Mouse (Mus musculus) E14TG2a.4 (cell line): ENCODE data around the gene Fgd3.

Source experiments
- H3K27me3 ChIP-seq: 2 replicates; pipeline ENCODE4 v1.6.1; 2014; ENCODE audit warnings: low read length, control low read depth; ENCODE audit not compliant: insufficient read depth
- H3K36me3 ChIP-seq: 2 replicates; pipeline ENCODE4 v1.6.1; 2014; ENCODE audit warnings: low read length, control low read depth; ENCODE audit not compliant: insufficient read depth
- H3K4me1 ChIP-seq: replicated peaks from 2 replicates; pipeline ENCODE4 v1.6.1; 2014; ENCODE audit warnings: low read depth, low read length, control low read depth
- H3K4me3 ChIP-seq: replicated peaks from 2 replicates; pipeline ENCODE4 v1.5.1; 2014; ENCODE audit warnings: mild to moderate bottlenecking, low read length
- H3K9me3 ChIP-seq: 2 replicates; pipeline ENCODE4 v1.6.1; 2014; ENCODE audit warnings: low read length, control low read depth
- CTCF ChIP-seq: conservative IDR thresholded peaks from 2 replicates; pipeline ENCODE4 v1.5.1; 2014; ENCODE audit warnings: low read length
- NANOG ChIP-seq: IDR thresholded peaks from 2 replicates; pipeline ENCODE4 v1.6.1; 2014; ENCODE audit warnings: borderline replicate concordance, low read length, mixed read lengths
- POU5F1 ChIP-seq: IDR thresholded peaks from 2 replicates; pipeline ENCODE4 v1.6.1; 2014; ENCODE audit warnings: low read length, borderline replicate concordance

The Fgd3 gene

GRCm38 (mm10) chr13:49249634-49250033 is 70.5 kb downstream of the Fgd3 start:
- TF ChIP-seq CTCF (no peak), POU5F1 (no peak), NANOG (no peak)
- H3K4me1 ChIP-seq, result peaks cover 22% of the 10 kb centered on the region

DNA sequence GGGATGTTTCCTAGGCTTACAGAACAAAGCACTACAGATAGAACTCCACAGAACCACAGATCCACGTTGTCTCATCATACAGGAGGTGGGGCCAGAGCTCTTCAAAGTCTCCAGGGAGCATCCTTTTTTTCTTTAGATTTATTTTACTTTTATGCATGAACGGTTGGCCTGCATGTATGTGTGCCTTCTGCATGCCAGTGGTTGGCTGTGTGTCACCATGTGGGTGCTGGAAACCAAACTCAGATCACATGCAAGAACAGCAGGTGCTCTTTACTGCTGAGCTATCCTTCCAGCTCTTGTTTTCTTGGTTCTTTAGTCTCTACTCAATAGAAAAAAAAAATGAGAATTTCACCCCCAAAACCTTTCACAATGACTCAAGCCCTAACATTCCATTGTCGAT is 71.2 kb downstream of the Fgd3 start:
- H3K4me3 ChIP-seq, result no peak overlapping the region
- H3K27me3 ChIP-seq, result peaks cover 73% of the 10 kb centered on the region
- H3K4me1 ChIP-seq, result peaks cover 22% of the 10 kb centered on the region
- no peak for TF ChIP-seq CTCF
- no peak for TF ChIP-seq POU5F1
- no peak for TF ChIP-seq NANOG
- no peaks in the 10 kb centered on the region for H3K9me3 ChIP-seq
- H3K36me3 ChIP-seq, result no peaks in the 10 kb centered on the region

More at GRCm38 (mm10) chr13:49249634-49250033, 70.5 kb downstream of the Fgd3 start:
- peaks cover 67% of the 10 kb centered on the region for H3K27me3 ChIP-seq
- H3K4me3 ChIP-seq, result no peak overlapping the region
- H3K9me3 ChIP-seq, result no peaks in the 10 kb centered on the region
- no peaks in the 10 kb centered on the region for H3K36me3 ChIP-seq

DNA sequence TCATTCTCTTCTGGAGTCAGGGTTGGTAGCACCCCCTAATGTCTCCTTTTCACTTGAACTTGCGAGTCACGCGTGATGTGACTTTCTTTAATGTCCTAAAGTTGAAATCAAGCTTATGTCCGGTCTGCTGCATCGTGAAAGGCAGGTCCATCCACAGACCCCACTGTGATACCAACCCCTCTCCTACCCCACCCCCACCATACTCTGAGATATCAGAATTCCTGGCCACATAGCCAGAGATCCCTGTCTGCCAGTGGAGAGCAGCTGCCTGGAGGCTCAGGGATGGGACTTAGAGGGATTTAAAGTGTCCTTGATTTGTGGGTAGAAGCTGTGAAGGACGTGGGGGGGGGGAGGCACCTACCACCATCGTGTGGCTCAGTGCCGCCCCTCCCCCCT is 71.6 kb downstream of the Fgd3 start, which contains the start of gene Susd3:
Gene Susd3 (minus strand): TSS at position 240 of the 396 bp plus-strand sequence.
- Histone ChIP-seq H3K27me3 (peaks cover 78% of the 10 kb centered on the region), H3K4me3 (peak within 1 kb of the TSS; percentile 82), H3K36me3 (no peaks in the 10 kb centered on the region), H3K9me3 (no peaks in the 10 kb centered on the region), H3K4me1 (peaks cover 22% of the 10 kb centered on the region)
- TF ChIP-seq POU5F1 (no peak), NANOG (no peak), CTCF (no peak)

- peaks cover 22% of the 10 kb centered on the region for H3K4me1 ChIP-seq
- TF ChIP-seq POU5F1 (no peak), NANOG (no peak), CTCF (no peak)
- no peaks in the 10 kb centered on the region for H3K36me3 ChIP-seq
- peaks cover 82% of the 10 kb centered on the region for H3K27me3 ChIP-seq
- no peaks in the 10 kb centered on the region for H3K9me3 ChIP-seq
- peak overlapping the region; percentile 82 for H3K4me3 ChIP-seq
Observed at GRCm38 (mm10) chr13:49247740-49248466, 72.2 kb downstream of the Fgd3 start.

- H3K4me3 ChIP-seq, result peak overlapping the region; percentile 82
- no peaks in the 10 kb centered on the region for H3K9me3 ChIP-seq
- H3K27me3 ChIP-seq, result peaks cover 81% of the 10 kb centered on the region
- peaks cover 22% of the 10 kb centered on the region for H3K4me1 ChIP-seq
- no peaks in the 10 kb centered on the region for H3K36me3 ChIP-seq
- no peak for TF ChIP-seq NANOG
- no peak for TF ChIP-seq POU5F1
Observed at GRCm38 (mm10) chr13:49247232-49247739, 72.8 kb downstream of the Fgd3 start.

GRCm38 (mm10) chr13:49246626-49247025 is 73.5 kb downstream of the Fgd3 start:
- H3K9me3 ChIP-seq, result no peaks in the 10 kb centered on the region
- H3K4me3 ChIP-seq, result no peak overlapping the region
- H3K27me3 ChIP-seq, result peaks cover 82% of the 10 kb centered on the region
- H3K36me3 ChIP-seq, result no peaks in the 10 kb centered on the region
- peaks cover 22% of the 10 kb centered on the region for H3K4me1 ChIP-seq
- TF ChIP-seq CTCF (no peak), NANOG (no peak), POU5F1 (no peak)

GRCm38 (mm10) chr13:49246011-49246410 is 74.1 kb downstream of the Fgd3 start:
- H3K4me3 ChIP-seq, result no peak overlapping the region
- H3K9me3 ChIP-seq, result no peaks in the 10 kb centered on the region
- TF ChIP-seq POU5F1 (no peak), NANOG (no peak), CTCF (no peak)
- peaks cover 22% of the 10 kb centered on the region for H3K4me1 ChIP-seq
- peaks cover 79% of the 10 kb centered on the region for H3K27me3 ChIP-seq
- H3K36me3 ChIP-seq, result no peaks in the 10 kb centered on the region

DNA sequence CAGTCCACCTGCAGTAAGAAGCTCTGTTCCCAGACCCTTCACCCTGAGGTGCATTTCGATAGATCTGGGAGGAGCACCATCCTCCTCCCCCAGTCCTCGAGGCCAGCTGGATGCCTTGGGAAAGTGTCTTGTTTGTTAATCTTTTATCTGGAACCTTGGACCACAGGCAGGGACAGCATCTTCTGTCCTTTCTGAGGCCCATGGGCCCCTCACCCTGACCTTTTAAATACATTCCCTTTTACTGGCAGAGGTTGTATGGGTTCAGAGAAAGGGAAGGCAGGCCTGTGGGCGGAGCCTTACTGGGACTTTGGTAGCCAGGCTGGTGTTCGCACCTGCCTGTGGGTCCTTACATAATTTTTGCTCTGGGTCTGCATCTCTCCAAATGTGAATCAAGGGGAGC is 74.9 kb downstream of the Fgd3 start:
- H3K4me1 ChIP-seq, result peaks cover 22% of the 10 kb centered on the region
- H3K27me3 ChIP-seq, result peaks cover 75% of the 10 kb centered on the region
- H3K4me3 ChIP-seq, result no peak overlapping the region
- H3K9me3 ChIP-seq, result no peaks in the 10 kb centered on the region
- no peak for TF ChIP-seq NANOG
- TF ChIP-seq POU5F1, result no peak
- no peak for TF ChIP-seq CTCF
- H3K36me3 ChIP-seq, result no peaks in the 10 kb centered on the region

DNA sequence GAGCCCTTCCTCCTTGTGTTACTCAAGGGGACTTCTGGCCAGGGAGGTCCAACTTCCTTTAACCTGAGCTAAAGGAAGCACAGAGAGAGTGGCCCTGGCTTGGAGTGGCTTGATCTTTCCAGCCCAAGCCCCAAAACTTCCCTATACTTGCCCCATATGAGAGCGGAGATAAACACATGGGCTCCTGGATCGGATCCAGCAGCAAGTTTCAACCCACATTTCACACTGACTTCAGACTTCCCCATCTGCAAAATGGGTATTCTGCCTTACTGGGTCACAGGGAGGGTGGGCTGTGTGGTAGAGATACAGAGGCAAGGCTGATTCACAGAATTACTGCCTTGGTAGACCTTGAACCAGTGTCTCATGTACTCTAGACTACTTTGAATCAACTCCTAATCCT is 76.6 kb downstream of the Fgd3 start:
- Histone ChIP-seq H3K4me1 (peaks cover 16% of the 10 kb centered on the region), H3K36me3 (no peaks in the 10 kb centered on the region), H3K27me3 (peaks cover 74% of the 10 kb centered on the region), H3K4me3 (no peak overlapping the region), H3K9me3 (no peaks in the 10 kb centered on the region)
- TF ChIP-seq NANOG (no peak), POU5F1 (no peak), CTCF (no peak)
